Mouse (Mus musculus): Measurements from ENCODE around the gene Dnajc11.

Gene Dnajc11

DNA sequence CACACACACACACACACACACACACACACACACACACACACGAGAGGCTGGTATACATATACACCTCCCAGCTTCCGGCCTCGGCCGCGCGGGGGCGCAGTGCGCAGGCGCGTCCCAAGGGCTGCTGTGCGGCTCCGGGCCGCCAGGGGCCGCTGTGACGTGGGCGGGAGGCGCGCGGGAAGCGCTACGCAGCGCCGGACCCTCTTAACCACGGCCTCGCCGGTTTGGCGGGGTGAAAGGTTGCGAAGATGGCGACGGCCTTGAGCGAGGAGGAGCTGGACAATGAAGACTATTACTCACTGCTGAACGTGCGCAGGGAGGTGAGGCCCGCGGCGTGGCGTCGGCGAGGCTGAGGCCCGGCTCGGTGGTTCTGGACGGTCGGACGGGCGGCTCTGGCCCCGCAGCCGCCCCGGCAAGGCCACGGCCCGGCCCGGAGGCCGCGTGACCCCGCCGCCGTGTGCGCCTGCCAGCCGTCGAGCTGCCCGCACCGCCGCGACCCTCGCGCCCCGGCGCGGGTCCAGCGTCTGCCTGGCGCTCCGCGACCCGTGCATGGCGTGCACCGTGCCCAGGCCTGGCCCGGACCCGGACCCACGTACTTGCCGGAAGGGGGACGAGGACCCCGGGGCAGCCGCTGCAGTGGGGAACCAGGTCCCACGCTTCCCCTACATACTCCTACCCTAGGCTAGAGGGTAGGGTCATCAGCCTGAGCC lies at the start of gene Dnajc11:
Gene Dnajc11 (plus strand): TSS at position 187 of the 710 bp plus-strand sequence.
- peak; percentile 89 for DNase-seq (ENCODE audit: low read depth, low spot score)

DNA sequence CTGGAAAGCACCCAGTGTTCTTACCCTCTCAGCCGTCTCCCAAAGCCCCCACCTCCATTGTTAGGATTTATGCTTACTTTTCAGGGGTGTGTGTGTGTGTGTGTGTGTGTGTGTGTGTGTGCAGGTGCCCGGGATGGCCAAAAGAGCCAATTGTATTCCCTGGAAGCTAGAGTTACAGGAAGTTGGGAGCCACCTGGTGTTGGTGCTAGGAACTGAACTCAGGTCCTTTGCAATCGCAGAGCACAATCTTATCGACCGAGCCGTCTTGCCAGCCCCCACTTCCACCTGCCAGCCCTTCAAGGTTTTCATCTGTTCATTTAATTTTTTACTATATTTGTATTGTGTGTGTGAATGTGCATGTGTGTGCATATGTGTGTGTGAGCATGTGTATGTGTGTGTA lies 40.2 kb upstream of the Dnajc11 start:
- DNase-seq (ENCODE audit: low read depth, low spot score), result peak; percentile 73

DNA sequence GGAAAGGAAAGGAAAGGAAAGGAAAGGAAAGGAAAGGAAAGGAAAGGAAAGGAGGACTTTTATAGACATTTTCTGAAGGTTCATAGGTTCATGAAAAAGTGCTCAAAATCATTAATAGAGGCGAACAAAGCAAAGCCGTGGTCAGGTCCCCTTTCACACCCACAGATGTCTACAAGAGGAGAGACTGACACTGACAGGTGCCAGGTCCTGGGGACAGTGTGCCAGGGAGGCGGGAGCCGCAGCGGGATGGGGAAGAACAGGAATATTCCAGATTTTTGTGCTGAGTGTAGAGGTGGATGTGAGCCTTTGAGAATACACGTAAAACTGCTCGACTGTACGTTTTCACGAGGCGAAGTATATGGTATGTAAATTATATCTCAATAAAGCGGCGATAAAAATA lies 38.6 kb upstream of the Dnajc11 start:
- no peak for DNase-seq (ENCODE audit: low read depth, low spot score)

DNA sequence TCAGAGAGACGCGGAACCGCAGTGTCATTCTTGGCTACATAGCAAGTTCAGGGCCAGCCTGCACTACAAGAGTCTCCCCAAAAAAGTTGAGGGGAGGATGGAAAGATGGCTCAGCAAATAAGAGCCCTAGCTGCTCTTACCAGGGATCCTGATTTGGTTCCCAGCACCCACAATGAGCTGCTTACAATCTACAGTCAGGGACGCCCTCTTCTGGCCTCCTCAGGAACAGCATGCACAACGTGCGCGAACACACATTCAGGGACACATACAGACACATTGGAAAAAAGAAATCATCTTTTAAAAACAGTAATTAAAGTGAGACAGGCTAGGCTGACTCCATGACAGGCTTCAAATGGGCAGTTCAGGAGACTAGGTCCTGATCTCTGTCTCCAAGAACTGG lies 37.9 kb upstream of the Dnajc11 start:
- DNase-seq (ENCODE audit: low read depth, low spot score), result peak; percentile 44

DNA sequence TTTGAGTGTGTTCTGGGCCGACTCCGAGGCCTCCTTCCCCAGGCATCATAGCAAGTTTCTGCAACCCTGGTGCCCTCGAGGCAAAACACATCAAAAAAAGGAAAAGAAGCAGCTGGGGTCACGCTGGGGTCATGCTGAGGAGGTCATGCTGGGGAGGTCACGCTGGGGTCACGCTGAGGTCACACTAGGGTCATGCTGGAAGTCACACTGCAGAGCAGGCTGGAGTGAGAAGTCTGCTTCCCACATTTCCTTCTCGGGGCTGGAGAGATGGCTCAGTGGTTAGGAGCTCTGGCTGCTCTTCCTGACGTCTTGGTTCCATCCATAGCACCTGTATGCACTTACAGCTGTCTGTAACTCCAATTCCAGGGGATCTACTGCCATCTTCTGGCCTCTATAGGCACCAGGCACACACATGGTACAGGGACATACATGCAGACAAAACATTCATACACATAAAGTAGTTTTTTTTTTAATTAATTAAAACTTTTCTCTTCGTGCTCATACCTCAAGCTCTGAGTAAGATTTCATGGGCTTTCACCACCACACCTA lies 36.3 kb upstream of the Dnajc11 start:
- DNase-seq (ENCODE audit: low read depth, low spot score), result peak; percentile 79

DNA sequence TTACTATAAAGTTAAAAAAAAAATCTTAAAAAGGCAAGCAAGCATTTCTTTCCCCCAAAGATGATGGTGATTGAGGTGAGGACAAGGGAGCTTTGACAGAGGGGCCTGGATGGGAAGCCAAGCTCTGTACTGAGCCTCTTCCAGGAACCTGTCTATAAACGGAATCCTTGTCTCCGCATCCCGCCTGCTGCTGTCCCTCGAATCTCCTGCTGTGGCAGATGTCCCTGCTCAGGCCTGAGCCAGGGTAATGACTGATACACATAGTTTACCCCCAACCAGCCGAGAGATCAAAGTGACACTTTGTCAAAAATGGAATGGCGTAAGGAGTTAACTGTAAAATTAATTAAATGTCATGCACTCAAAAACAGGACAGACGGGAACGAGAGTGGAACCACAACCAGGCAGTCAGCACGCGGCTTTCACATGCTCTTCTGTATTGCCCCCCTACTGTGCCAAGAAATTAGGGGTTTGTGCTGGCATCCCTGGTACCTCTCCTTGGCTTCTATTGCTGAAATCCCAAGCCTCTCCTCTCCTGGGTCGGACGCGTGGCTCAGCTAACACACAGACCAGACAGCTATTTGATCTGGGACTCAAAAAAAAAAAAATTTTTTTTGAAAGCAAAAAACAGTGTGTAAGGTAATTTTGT lies 34.8 kb upstream of the Dnajc11 start:
- DNase-seq (ENCODE audit: low read depth, low spot score), result no peak

DNA sequence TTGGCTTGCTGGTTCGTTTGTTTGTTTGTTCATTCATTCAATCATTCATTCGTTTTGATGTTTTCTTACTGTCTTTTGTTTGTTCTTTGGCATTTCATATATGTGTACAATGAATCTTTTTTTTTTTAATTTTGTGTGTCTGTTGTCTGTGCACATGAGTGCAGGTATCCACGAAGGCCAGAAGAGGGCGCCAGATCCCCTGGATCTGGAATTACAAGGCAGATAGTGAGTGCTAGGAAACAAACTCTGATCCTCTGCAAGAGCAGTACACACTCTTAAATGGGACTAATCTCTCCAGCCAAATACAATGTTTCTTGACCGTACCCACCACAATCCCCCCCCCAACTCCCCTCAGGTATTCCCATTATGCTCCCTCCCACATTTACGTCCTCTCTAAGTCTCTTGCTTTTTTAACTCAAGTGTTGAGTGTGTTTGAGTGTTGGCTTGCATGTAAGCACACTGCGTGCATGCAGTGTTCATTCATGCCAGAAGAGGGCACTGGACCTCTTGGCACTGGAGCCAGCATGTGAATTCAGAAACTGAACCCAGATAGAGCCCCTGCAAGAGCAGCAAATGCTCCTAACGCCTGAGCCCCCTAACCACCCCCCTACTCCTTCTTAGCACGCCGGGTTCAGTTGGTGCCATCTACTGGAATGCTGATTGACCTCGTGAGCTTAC lies 33.6 kb upstream of the Dnajc11 start:
- DNase-seq (ENCODE audit: low read depth, low spot score), result peak; percentile 77

DNA sequence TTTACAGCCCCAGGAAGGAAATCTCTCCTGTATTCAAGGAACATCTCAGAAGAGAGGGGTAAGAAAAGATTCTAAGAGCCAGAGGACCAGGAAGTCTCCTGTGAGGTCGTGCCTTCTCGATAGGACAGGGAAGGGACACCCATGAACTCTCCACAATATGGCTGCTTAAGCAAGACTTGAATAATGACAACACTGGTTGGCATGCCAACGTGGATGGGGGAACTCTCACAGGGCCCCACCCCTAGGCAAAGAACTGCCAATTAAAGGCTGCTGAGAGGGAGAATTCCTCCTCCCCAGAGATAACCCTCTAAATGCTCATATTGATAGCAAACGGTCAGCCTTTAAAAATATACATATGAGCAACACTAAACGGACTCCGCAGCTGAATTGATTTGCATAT lies 32.8 kb upstream of the Dnajc11 start:
- no peak for DNase-seq (ENCODE audit: low read depth, low spot score)

DNA sequence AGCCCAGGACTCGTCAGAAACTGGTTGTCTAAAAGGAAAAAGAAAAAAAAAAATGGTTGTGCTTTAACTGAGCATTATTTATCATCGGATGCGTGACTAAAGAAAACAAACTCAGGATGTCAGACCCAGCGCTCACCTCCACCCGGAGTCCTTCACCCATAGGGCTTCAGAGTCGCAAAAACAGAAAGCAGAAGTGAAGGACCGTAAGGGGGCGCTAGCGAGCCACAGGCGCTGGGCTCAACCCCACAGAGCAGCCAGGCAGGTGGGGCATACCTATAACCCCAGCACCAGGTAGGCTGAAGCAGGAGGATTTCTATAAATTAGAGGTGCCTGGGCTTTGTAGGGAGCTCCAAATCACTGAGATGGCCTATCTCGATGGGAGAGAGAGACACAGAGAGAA lies 32.1 kb upstream of the Dnajc11 start:
- peak; percentile 57 for DNase-seq (ENCODE audit: low read depth, low spot score)

DNA sequence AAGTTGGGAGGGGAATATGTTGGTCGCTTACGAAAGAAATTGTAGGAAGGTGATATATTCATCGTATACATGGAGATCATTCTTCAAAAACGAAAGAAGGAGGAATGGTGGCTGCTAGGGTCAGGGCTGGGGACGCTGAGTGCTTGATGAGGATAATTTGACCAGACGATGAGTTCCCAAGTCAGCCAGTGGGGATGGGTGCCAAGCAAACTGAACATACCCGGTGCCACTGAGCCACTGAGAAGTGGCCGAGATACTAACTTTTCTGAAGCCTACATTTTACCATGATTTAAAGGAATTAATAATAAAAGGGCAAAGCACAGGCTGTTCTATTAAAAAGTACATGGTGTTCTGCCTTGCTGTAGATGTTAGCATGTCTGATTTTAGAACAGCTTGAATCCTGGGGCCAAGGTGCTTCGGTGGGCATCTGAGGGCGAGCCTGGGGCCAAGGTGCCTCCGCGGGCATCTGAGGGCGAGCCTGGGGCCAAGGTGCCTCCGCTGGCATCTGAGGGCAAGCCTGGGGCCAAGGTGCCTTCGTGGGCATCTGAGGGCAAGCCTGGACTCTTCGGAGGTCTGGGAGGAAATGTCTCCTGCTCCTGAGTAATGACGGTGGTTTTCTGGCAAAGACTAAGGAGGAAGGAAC lies 31.3 kb upstream of the Dnajc11 start:
- no peak for DNase-seq (ENCODE audit: low read depth, low spot score)

DNA sequence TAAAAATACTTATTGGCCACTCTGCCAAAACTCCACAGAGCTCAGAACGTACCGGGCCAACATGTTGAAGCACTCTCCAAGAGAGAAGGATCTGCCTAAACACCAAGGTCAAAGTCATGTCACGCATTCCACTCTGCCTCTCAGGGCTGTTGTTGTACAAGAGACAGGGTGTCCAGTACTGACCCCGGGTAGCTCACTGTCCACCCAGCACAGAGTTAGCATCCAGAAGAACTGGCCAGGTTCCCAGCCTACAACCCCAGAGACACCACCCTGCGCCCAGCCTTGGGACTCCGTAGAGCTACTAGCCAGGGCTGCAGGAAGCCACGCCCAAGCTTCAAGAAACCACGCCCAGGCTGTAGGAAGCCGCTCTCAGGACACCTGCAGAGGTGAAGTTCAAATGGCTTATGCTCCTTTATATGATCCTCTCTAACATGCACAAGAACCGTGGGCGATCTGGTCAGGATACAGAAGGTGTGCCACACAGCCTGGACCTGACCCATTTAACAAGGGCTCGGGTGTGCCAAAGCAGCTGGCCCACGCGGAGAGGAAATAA lies 30.7 kb upstream of the Dnajc11 start:
- peak; percentile 63 for DNase-seq (ENCODE audit: low read depth, low spot score)

DNA sequence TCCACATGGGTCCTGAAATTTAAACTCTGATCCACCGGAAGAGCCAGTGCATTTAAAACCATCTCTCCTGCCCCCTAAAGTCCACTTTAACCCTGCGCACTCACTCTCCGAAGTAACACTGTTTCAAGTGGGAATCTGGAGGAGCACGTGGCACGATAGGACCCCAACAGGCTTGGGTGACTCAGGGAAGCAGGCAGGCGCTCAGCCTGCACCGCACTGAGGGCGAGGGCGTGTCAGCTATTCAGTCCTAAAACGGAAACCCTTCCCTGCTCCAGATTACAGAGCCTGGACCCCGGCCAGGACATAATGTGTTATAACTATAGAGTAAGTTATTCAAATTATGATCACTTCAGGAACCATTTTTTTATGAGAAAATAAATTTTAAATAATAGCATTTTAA lies 29.4 kb upstream of the Dnajc11 start:
- DNase-seq (ENCODE audit: low read depth, low spot score), result no peak

DNA sequence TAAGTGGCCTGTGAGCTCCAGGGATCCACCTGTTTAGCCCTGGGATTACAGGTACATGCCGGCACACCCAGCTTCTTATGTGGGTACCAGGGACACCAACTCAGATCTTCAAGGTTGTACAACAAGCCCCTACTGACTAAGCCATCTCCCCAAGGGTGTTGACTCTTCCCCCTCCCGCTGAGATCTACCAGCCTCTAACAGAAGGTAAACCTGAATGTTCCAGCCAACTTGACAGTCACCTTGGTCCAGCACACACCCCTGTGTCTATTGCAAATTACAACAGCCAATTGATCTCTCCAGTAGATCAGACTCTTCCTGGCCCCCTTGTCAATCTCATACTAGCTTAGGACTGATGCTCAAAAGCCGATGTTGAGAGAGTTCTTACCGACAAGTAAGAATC lies 27.9 kb upstream of the Dnajc11 start:
- peak; percentile 82 for DNase-seq (ENCODE audit: low read depth, low spot score)

DNA sequence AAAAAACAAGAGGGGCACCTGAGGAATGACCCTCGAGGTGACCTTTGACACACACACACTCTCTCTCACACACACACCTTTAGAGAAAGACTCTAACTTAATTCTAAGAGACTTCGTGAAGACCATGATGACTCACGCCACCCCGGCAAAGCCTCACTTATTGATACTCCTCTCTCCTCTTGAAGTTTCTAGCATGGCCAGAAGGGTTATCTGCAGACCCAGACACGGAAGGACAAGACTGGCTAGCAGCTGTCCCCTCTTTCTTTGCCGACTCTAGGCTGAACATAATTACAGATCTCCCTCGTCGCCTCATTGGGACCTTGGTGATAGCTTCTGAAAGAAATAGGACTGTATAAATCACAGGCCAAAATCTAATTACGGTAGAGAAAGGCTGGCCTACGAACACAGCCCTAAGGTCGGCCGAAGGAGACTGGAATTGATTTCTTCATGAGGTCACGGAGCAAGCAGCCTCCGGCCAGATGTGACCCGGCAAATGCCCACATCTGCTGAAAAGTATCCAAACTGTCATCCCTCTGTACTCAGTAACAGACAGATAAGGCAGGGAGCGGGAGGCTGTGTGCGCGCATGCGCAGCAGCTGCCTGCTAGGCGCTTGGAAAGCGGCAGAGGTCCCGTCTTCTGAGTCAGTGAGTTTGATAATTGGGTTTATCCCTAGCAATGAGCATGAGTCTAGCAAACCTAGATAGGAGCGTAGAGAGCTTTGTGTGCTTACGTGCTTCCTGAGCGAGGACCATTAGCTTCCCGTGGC lies 25.7 kb upstream of the Dnajc11 start:
- DNase-seq (ENCODE audit: low read depth, low spot score), result no peak

DNA sequence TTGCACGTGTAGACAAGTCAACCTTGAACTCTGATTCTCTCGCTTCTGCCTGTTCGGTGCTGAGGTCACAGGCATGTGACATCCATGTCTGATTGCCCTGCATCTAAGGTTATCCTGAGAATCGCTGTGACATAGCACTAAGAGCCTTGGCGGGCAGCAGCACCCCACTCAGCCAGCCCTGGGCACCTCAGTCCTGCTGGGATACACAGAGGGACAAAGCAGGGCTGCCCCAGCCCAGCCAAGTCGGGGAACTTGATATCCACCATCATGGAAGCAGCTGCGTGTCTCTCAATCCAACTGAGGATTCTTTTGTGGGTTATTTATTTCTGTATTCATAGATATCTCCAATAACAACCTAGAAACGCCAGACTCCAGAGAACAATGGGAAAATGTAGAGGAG lies 24.7 kb upstream of the Dnajc11 start:
- DNase-seq (ENCODE audit: low read depth, low spot score), result no peak

DNA sequence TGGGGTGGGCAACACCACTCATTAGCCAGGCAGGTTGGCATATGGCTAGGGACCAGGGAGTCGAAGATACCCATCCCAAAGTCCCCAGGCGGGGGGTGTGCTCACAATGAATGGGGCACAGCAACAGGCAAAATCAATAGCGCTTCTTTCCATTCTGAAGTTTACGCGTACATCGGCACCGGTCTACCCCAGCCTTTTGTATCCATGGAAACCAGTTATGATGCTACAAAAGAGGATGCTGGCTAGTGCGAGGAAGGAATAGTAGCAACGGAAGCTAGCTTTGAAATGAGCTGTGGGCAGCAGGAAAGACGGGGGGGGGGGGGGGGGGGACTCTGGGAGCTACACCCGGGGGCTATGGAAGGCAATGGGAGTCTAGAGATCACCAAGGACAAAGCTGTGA lies 17.2 kb upstream of the Dnajc11 start:
- no peak for DNase-seq (ENCODE audit: low read depth, low spot score)

DNA sequence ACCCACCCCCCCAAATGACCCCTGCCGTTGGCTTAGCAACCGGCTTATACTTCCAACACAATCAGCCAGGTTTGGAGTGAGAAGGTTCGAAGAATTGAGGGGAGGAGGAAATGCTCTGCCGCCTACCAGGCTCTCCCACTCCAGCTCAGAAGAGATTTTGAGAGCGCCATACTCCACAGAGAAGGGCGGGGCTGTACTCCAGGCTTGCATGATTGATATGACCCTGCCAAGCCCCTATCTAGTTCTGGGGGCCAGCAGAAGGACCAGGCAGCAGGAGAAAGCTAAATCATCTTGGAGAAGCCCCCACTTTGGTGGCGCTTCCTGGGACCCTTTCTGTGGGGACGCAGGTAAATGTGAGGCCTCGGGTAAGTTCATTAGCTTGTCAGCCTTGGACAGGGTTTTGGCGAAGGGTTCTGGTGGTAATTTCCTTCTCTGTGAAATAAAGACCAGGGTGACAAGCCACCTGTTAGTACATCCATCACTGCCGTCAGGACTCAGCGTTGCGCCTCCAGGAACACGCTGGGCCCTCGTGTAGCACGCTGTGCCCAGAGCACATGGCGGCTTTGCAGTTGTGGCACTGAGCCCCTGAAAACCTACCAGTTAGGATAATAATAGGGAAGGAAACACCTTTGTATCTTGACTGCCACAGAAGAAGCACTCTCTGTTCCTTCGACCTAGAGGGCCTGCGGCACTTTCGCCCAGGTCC lies 14.2 kb upstream of the Dnajc11 start:
- DNase-seq (ENCODE audit: low read depth, low spot score), result no peak

DNA sequence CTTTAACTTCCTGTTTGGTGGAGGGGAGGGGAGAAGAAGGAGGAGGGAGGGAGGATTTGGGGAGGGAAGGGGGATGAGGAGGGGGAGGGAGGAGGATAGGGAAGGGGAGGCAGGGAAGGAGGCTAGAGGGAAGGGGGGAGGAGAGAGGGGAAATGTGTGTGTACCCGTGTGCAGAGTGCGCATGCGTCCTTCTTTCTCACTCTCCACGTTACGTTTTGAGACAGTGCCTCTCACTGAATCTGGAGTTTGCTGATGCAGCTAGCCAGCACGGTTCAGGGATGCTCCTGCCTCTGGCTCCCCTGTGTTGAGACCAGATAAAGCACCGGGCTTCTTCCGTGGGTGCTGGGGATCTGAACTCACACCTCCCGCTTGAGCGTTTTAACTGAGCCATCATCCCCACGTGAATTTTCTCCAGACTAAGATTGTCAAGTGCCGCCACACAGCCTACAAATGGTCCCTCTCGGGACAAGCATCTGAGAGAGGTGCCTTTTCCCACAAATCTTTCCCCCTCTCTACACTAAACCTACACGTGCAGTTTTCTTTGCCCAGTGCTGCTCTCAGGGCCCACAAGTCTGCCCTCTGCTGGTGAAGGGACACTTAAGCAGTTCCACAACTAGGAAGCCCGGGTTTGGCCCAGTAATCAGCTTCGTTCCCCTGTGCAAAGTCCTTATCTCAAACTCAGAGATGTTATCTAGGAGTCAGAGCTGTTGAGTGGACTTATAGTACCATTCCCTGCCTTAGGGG lies 13.4 kb upstream of the Dnajc11 start:
- peak; percentile 84 for DNase-seq (ENCODE audit: low read depth, low spot score)

DNA sequence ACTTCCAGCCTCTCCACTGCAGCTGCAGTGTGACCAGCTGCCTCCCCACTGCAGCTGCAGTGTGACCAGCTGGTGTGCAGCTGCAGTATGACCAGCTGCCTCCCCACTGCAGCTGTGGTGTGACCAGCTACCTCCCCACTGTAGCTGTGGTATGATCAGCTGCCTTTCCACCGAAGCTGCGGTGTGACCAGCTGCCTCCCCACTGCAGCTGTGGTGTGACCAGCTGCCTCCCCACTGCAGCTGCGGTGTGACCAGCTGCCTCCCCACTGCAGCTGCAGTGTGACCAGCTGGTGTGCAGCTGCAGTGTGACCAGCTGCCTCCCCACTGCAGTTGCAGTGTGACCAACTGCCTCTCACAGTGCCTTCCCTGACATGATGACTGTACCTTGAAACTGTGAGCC lies 11.4 kb upstream of the Dnajc11 start:
- no peak for DNase-seq (ENCODE audit: low read depth, low spot score)
